Mouse (Mus musculus) liver, embryonic 15.5 days (tissue): ENCODE results near the gene Cacnb4. TPM values are rescaled to one million over a fixed set of nuclear protein-coding genes. Genes with fewer than 3 reads are reported as not detected.

Experiments
- ATAC-seq: fragments of 200-750 bp; cut with Nextera tagmentation; 2 replicates; pipeline ENCODE4 v1.8.0; 2017; ENCODE audit warnings: moderate number of reproducible peaks, mild to moderate bottlenecking, moderate library complexity; ENCODE audit not compliant: insufficient read depth
- H3K27ac ChIP-seq: fragments of 300-500 bp; sonication (generic); replicated peaks from 2 replicates; pipeline ENCODE4 v1.5.1; 2015; ENCODE audit warnings: mild to moderate bottlenecking, inconsistent platforms
- H3K27me3 ChIP-seq: fragments of 300-500 bp; sonication (generic); 2 replicates; pipeline ENCODE4 v1.6.1; 2015; ENCODE audit warnings: mild to moderate bottlenecking, inconsistent platforms
- H3K36me3 ChIP-seq: fragments of 300-500 bp; sonication (generic); replicated peaks from 2 replicates; pipeline ENCODE4 v1.6.1; 2015; ENCODE audit warnings: moderate library complexity, mild to moderate bottlenecking, inconsistent platforms
- H3K4me1 ChIP-seq: fragments of 300-500 bp; sonication (generic); replicated peaks from 2 replicates; pipeline ENCODE4 v1.6.1; 2015; ENCODE audit warnings: inconsistent platforms
- H3K4me2 ChIP-seq: fragments of 300-500 bp; sonication (generic); 2 replicates; pipeline ENCODE4 v1.6.1; 2015; ENCODE audit warnings: moderate library complexity, mild to moderate bottlenecking, inconsistent platforms
- H3K4me3 ChIP-seq: fragments of 300-500 bp; sonication (generic); replicated peaks from 2 replicates; pipeline ENCODE4 v1.5.1; 2015; ENCODE audit warnings: mild to moderate bottlenecking, inconsistent platforms
- H3K9ac ChIP-seq: fragments of 300-500 bp; sonication (generic); 2 replicates; pipeline ENCODE4 v1.6.1; 2015; ENCODE audit warnings: moderate library complexity, mild to moderate bottlenecking, inconsistent platforms
- H3K9me3 ChIP-seq: fragments of 300-500 bp; sonication (generic); replicated peaks from 2 replicates; pipeline ENCODE4 v1.6.1; 2016; ENCODE audit warnings: inconsistent platforms
- whole genome bisulfite sequencing: fragments of 180-500 bp; shearing (Covaris S2); methylation state at CpG from one replicate; pipeline ENCODE4 v1.1.7; 2015; ENCODE audit warnings: mixed read lengths; ENCODE audit not compliant: insufficient replicate concordance; 5-methylcytosine and 5-hydroxymethylcytosine counted together
- polyA plus RNA-seq: library from polyadenylated mRNA; unstranded; fragments of >200 nt; fragmentation: Nextera tagmentation; extraction: Ambion mirVana; gene quantifications from 2 replicates; pipeline ENCODE4 v1.2.1, GENCODE M21; 2015

Cacnb4 gene
- polyA plus RNA-seq, 1 experiment from 2014 or later = 0.20 TPM

DNA sequence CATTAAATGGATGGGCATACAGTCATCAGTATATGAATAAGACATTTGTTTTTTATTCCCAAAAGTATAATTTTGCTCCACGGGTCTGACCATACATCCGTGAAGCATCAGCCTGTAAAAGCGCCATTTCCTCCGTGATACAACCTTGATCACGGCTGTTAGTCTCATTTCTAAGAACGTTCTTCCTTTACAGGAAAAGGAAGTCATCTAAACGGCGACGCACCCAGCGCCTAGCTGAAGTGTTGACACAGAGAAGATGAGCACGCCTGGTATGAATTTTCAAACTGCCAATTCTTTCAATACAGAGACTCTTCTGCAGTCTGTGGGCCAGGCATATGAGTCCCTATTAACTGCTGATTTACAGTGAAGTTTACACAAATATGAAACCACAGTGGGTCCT, 106.5 kb downstream of the Cacnb4 start:
- Histone ChIP-seq H3K9ac (no peak overlapping the region), H3K9me3 (no peaks in the 10 kb centered on the region), H3K4me1 (peaks cover 37% of the 10 kb centered on the region), H3K27me3 (no peaks in the 10 kb centered on the region), H3K27ac (no peak overlapping the region), H3K36me3 (no peaks in the 10 kb centered on the region), H3K4me3 (no peak overlapping the region), H3K4me2 (peak overlapping the region; percentile 48; the same call in 1 of the 2 replicates)
- WGBS = 20% methylated on average over 11 of the region's 11 CpGs
- ATAC-seq = no peak

- H3K36me3 ChIP-seq = no peaks in the 10 kb centered on the region
- WGBS = 70% methylated on average over 3 of the region's 3 CpGs
- H3K9me3 ChIP-seq = no peaks in the 10 kb centered on the region
- ATAC-seq = no peak
- no peaks in the 10 kb centered on the region for H3K27me3 ChIP-seq
- no peak overlapping the region for H3K9ac ChIP-seq
- no peak overlapping the region for H3K4me3 ChIP-seq
- H3K4me2 ChIP-seq = no peak overlapping the region
- peaks cover 26% of the 10 kb centered on the region for H3K4me1 ChIP-seq
- H3K27ac ChIP-seq = no peak overlapping the region
Observed at GRCm38 (mm10) chr2:52568131-52568530, 108.5 kb downstream of the Cacnb4 start.

- no peak for ATAC-seq
- no peaks in the 10 kb centered on the region for H3K36me3 ChIP-seq
Observed at GRCm38 (mm10) chr2:52567421-52567820, 109.2 kb downstream of the Cacnb4 start.

DNA sequence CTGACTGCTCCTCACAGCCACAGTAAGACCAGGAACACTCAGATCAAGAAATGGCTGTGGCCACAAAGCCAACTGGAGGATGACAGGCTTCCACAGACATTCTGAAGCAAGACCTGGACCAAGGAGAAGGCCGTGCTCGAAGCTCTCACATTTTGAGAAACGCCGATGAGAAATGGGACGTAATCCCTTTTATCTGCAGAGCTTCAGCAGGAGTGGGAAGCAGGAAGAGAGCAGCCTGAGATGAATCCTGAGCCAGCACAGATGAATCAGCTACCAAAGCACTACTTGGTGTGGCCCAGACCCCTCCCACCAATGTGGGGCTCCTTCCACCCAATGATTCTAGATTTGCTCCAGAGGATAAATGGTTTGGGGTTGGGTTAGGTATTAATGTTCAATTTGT, 113.4 kb downstream of the Cacnb4 start:
- H3K36me3 ChIP-seq = no peaks in the 10 kb centered on the region
- no peak overlapping the region for H3K4me2 ChIP-seq
- 78% methylated on average over 5 of the region's 5 CpGs for WGBS
- no peak for ATAC-seq
- H3K9ac ChIP-seq = no peak overlapping the region
- H3K4me1 ChIP-seq = peaks cover 4% of the 10 kb centered on the region; the same call in 1 of the 2 replicates
- H3K27ac ChIP-seq = no peak overlapping the region
- H3K27me3 ChIP-seq = no peaks in the 10 kb centered on the region
- H3K4me3 ChIP-seq = no peak overlapping the region
- no peaks in the 10 kb centered on the region for H3K9me3 ChIP-seq

More at GRCm38 (mm10) chr2:52567421-52567820, 109.2 kb downstream of the Cacnb4 start:
- no peak overlapping the region for H3K9ac ChIP-seq
- H3K27ac ChIP-seq = no peak overlapping the region
- H3K4me3 ChIP-seq = no peak overlapping the region
- H3K27me3 ChIP-seq = no peaks in the 10 kb centered on the region
- no peaks in the 10 kb centered on the region for H3K9me3 ChIP-seq
- 63% methylated on average over 3 of the region's 3 CpGs for WGBS
- peaks cover 26% of the 10 kb centered on the region for H3K4me1 ChIP-seq
- H3K4me2 ChIP-seq = no peak overlapping the region

DNA sequence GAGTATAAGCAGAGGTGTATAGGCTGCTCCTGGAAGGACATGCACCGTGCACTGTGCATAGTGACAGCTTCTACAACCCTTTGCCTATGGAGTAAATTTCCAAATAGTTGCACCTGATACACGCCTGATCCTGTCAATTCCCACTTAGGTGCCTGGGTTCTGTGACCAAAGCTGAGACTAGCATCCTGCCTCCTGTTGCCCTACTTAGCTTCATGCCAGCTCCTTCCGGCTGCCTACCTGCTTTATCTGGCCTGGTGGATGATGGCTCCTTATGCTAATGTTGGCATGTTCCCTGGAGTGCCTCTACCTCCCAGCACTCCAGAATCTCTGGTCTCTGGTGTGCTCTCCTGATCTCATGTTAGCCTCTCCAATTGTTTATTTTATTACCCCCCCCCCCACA, 114.3 kb downstream of the Cacnb4 start:
- peaks cover 11% of the 10 kb centered on the region; the same call in 1 of the 2 replicates for H3K4me1 ChIP-seq
- no peak overlapping the region for H3K27ac ChIP-seq
- WGBS = 62% methylated on average over 3 of the region's 3 CpGs
- no peaks in the 10 kb centered on the region for H3K36me3 ChIP-seq
- no peak overlapping the region for H3K9ac ChIP-seq
- H3K4me3 ChIP-seq = no peak overlapping the region
- H3K27me3 ChIP-seq = no peaks in the 10 kb centered on the region
- ATAC-seq = no peak
- H3K9me3 ChIP-seq = no peaks in the 10 kb centered on the region
- H3K4me2 ChIP-seq = no peak overlapping the region

DNA sequence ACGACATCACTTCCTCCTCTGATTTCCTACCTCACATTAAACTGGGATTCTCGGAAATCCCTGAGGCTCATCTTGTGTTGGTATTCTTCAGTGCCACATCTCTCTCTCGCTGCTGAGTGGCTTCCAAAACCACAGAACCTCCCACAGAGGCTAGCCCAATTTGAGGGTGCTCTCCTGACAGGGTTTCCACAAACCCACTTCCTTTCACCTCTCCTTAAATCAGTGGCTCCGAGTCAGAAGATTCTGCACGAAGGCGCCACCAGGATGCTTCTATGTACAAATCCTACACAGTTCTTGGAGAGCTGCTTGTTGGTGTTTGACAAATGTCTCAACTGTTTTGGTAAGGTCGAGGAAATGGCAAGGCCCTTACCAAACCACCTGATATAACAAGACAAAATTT, 115.5 kb downstream of the Cacnb4 start:
- WGBS = 42% methylated on average over 7 of the region's 7 CpGs

GRCm38 (mm10) chr2:52560266-52560665, 116.4 kb downstream of the Cacnb4 start:
- ATAC-seq = no peak
- Histone ChIP-seq H3K36me3 (no peaks in the 10 kb centered on the region), H3K27ac (no peak overlapping the region), H3K9ac (no peak overlapping the region), H3K4me2 (no peak overlapping the region), H3K4me1 (peaks cover 11% of the 10 kb centered on the region; the same call in 1 of the 2 replicates), H3K9me3 (no peaks in the 10 kb centered on the region), H3K4me3 (no peak overlapping the region), H3K27me3 (no peaks in the 10 kb centered on the region)
- WGBS = 50% methylated on average over 2 of the region's 2 CpGs

More for the DNA sequence above, 115.5 kb downstream of the Cacnb4 start:
- Histone ChIP-seq H3K36me3 (no peaks in the 10 kb centered on the region), H3K27me3 (no peaks in the 10 kb centered on the region), H3K9ac (no peak overlapping the region), H3K27ac (no peak overlapping the region), H3K4me2 (no peak overlapping the region), H3K9me3 (no peaks in the 10 kb centered on the region), H3K4me1 (peaks cover 11% of the 10 kb centered on the region; the same call in 1 of the 2 replicates), H3K4me3 (no peak overlapping the region)
- ATAC-seq = no peak

DNA sequence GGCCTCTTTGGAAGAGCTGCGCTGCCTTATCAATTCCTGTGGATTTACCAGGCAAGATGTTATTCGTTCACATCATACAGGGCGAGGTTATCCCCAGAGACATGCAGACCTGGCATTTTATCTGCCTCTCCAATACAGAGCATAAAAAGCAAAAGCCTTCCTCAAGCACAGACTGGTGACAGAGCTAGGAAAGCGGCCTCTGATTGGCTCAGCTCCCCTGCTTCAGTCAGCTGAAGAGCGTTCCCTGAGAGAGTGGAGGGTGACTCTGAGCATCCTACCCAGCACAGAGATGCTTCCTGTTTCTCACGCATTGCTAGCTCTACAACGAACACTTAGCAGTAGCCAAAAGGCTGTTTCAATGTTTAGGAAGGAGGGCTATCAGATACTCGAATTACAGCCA, 118.2 kb downstream of the Cacnb4 start:
- Histone ChIP-seq H3K9ac (no peak overlapping the region), H3K27ac (no peak overlapping the region), H3K9me3 (no peaks in the 10 kb centered on the region), H3K4me1 (peaks cover 11% of the 10 kb centered on the region; the same call in 1 of the 2 replicates), H3K4me2 (no peak overlapping the region), H3K36me3 (no peaks in the 10 kb centered on the region), H3K4me3 (no peak overlapping the region), H3K27me3 (no peaks in the 10 kb centered on the region)
- WGBS = 21% methylated on average over 8 of the region's 8 CpGs
- ATAC-seq = no peak

DNA sequence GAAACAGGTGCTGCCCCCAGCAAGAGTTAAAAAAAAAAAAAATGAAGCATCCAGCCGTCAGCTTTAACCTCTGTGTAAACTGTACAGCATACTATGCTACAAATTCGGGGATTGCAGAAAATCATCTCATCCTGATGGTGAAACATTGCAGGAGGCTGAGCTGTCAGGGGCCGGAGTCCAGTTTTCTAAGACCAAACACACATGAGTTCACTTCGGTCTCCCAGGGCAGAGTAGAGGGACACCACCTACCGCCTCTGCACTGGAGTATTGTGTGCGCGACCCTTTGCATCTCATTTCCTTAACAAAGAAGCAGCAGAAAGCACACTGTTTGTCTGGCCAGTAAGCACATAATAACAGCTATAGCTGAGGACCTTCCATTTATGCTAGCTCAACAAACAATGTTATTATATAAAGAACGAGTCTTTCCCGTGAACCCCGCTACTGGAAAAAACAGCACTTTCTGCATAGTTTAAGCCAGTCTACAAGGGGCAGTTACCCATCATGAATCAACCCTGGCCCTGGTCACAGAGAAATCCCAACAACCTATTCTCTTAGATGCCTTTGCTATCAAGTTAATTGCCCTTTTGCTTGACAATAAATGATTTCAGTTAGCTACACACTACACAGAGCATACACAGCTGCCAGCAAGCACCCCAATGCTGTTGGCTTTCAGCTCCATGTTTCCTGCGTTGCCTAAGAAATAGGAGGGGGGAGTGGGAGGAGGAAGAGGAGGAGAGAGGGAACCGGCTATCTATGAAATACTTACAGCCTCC, 118.9 kb downstream of the Cacnb4 start:
- no peaks in the 10 kb centered on the region for H3K27me3 ChIP-seq
- H3K4me1 ChIP-seq = peaks cover 11% of the 10 kb centered on the region; the same call in 1 of the 2 replicates
- no peak overlapping the region for H3K4me3 ChIP-seq
- WGBS = 64% methylated on average over 12 of the region's 12 CpGs
- H3K36me3 ChIP-seq = no peaks in the 10 kb centered on the region
- H3K27ac ChIP-seq = no peak overlapping the region
- H3K9me3 ChIP-seq = no peaks in the 10 kb centered on the region
- ATAC-seq = peak; percentile 69
- no peak overlapping the region for H3K9ac ChIP-seq
- no peak overlapping the region for H3K4me2 ChIP-seq

DNA sequence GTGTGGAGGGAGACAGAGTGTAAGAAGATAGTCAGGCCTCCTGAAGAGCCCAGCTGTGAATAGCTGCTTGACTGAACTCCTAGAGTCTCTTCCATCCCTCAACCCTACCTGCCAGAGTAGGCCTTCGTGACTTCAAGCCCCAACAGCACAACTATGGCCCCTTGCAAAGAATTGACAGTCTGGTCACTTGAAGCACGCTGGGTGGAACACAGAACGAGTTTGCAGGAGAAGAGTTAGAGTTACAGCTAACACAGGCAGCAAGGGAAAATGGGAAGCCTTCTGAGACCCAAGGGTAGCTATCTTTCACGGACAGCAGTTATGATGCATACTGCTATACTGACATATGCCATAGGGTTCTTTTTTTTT, 119.7 kb downstream of the Cacnb4 start:
- peaks cover 11% of the 10 kb centered on the region; the same call in 1 of the 2 replicates for H3K4me1 ChIP-seq
- H3K27ac ChIP-seq = no peak overlapping the region
- ATAC-seq = no peak
- no peaks in the 10 kb centered on the region for H3K9me3 ChIP-seq
- H3K9ac ChIP-seq = no peak overlapping the region
- 66% methylated on average over 4 of the region's 4 CpGs for whole genome bisulfite sequencing
- no peaks in the 10 kb centered on the region for H3K27me3 ChIP-seq
- H3K36me3 ChIP-seq = no peaks in the 10 kb centered on the region
- no peak overlapping the region for H3K4me2 ChIP-seq
- no peak overlapping the region for H3K4me3 ChIP-seq

GRCm38 (mm10) chr2:52556298-52556960, 120.2 kb downstream of the Cacnb4 start:
- WGBS = 78% methylated on average over 20 of the region's 20 CpGs
- no peaks in the 10 kb centered on the region for H3K27me3 ChIP-seq
- no peak for ATAC-seq
- H3K27ac ChIP-seq = no peak overlapping the region
- H3K4me3 ChIP-seq = no peak overlapping the region
- H3K4me1 ChIP-seq = peaks cover 11% of the 10 kb centered on the region; the same call in 1 of the 2 replicates
- H3K9ac ChIP-seq = no peak overlapping the region
- no peaks in the 10 kb centered on the region for H3K36me3 ChIP-seq
- no peaks in the 10 kb centered on the region for H3K9me3 ChIP-seq
- H3K4me2 ChIP-seq = no peak overlapping the region
